8 mouse cellular contexts compared by ENCODE assay signal in the genomic region with DNA sequence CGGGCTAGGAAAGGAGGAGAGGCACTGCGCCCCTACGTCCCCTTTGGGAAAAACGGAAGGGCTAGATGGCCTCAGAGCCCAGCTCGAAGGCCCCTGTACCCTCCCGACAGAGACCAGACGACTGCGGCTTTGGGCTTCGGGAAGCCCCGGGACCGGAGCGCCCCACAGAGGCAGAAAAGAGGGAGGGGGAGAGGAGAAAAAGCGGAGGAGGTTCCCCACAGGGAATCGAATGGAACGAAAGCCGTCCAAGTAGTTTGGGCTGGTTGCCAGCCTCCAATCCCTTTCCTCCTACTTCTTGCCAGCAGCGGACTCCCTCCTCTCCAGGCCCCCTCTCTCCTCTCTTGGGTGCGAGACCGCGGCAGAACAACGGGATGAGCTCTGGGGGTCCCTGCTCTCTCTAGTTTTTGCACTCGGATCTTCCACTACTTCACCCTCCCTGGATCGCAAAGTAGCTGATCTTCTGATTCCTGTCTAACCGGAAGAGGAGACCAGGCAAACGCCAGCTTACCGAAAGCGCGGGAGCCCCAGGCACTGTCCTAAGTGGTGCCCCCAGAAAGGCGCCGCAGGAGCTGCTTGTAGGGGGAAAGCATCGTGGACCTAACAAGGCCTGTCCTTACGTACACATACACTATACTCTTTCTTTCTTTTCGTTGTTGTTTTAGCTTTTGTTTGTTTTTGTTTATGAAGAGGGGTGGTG. TPM values are rescaled to one million over a fixed set of nuclear protein-coding genes. Genes with fewer than 3 reads are reported as not detected.
DNase-seq lines count a peak whose midpoint lies in the region; ATAC-seq lines count a peak whose summit lies in the region.

No protein-coding gene starts in this region.

- H3K27ac ChIP-seq in heart, embryonic 10.5 days: no peak overlapping the region
- H3K27ac ChIP-seq in limb, embryonic 13.5 days: no peak overlapping the region

- intact Hi-C loops in heart, postnatal 36 days (cut with DNase I): loop anchor here (5.0 kb wide), 1 partner anchor 97 kb away; no protein-coding TSS in a partner anchor

- H3K4me1 ChIP-seq in heart, embryonic 10.5 days: no peaks in the 10 kb centered on the region
- no peaks in the 10 kb centered on the region for H3K4me1 ChIP-seq in limb, embryonic 13.5 days

- ATAC-seq in limb, embryonic 13.5 days (ENCODE audit: low FRiP score, low read depth): no peak
- ATAC-seq in megakaryocyte progenitor cell, adult 5-6 weeks (replicated peaks; ENCODE audit: poor library complexity): no peak

- no peak for DNase-seq in heart, embryonic 10.5 days (ENCODE audit: low spot score)
- no peak for DNase-seq in heart, postnatal 36 days
- DNase-seq in retina, postnatal 1 day: peak; percentile 48
- DNase-seq in retina, embryonic 14.5 days (ENCODE audit: low spot score): no peak
- peak; percentile 44 for DNase-seq in testis, postnatal 10 days (ENCODE audit: low spot score)
- DNase-seq in thymus, adult 18-20 months: no peak

- peaks cover 91% of the 10 kb centered on the region for H3K27me3 ChIP-seq in heart, embryonic 10.5 days (ENCODE audit: insufficient read depth, poor library complexity, severe bottlenecking)
- H3K27me3 ChIP-seq in limb, embryonic 13.5 days: peaks cover 87% of the 10 kb centered on the region

- peak overlapping the region; percentile 55 for H3K4me2 ChIP-seq in limb, embryonic 13.5 days (replicated peaks)

- no peaks in the 10 kb centered on the region for H3K36me3 ChIP-seq in heart, embryonic 10.5 days
- H3K36me3 ChIP-seq in limb, embryonic 13.5 days: no peaks in the 10 kb centered on the region

- no peak overlapping the region for H3K9ac ChIP-seq in limb, embryonic 13.5 days

- peak overlapping the region; percentile 39 for H3K4me3 ChIP-seq in heart, embryonic 10.5 days
- H3K4me3 ChIP-seq in limb, embryonic 13.5 days: peak overlapping the region; percentile 30

- H3K9me3 ChIP-seq in heart, embryonic 10.5 days: no peaks in the 10 kb centered on the region
- no peaks in the 10 kb centered on the region for H3K9me3 ChIP-seq in limb, embryonic 13.5 days

- 13% methylated on average over 31 of the region's 33 CpGs for WGBS in heart, embryonic 10.5 days
- 17% methylated on average over 32 of the region's 33 CpGs for WGBS in limb, embryonic 13.5 days

RNA-seq across cellular contexts. Expression of gene Zic3, which starts 3.1 kb away (rescaled TPM):
- 0.07 and 0.20 TPM in 2 replicates for polyA plus RNA-seq in heart, embryonic 10.5 days (2016; fragmentation: Nextera tagmentation; extraction: Ambion mirVana)
- not detected for total RNA-seq in heart, postnatal 36 days (2021)
- 8.6 and 9.1 TPM in 2 replicates for polyA plus RNA-seq in limb, embryonic 13.5 days (2015; fragmentation: Nextera tagmentation; extraction: Ambion mirVana)
- not detected in 2 replicates for total RNA-seq in megakaryocyte progenitor cell, adult 5-6 weeks (2015)
- not detected in 2 replicates for total RNA-seq in megakaryocyte progenitor cell, adult 5-6 weeks (2017)

Comparison
In these comparisons a context has a peak if more than half of its experiments do, and no peak if none do; other contexts are left out.
1. DNase-seq: peak in retina, postnatal 1 day (single experiment) and testis, postnatal 10 days (single experiment); none in heart, embryonic 10.5 days (single experiment), heart, postnatal 36 days (0 of 2), retina, embryonic 14.5 days (single experiment) and thymus, adult 18-20 months (0 of 2).